In the genomic region with DNA sequence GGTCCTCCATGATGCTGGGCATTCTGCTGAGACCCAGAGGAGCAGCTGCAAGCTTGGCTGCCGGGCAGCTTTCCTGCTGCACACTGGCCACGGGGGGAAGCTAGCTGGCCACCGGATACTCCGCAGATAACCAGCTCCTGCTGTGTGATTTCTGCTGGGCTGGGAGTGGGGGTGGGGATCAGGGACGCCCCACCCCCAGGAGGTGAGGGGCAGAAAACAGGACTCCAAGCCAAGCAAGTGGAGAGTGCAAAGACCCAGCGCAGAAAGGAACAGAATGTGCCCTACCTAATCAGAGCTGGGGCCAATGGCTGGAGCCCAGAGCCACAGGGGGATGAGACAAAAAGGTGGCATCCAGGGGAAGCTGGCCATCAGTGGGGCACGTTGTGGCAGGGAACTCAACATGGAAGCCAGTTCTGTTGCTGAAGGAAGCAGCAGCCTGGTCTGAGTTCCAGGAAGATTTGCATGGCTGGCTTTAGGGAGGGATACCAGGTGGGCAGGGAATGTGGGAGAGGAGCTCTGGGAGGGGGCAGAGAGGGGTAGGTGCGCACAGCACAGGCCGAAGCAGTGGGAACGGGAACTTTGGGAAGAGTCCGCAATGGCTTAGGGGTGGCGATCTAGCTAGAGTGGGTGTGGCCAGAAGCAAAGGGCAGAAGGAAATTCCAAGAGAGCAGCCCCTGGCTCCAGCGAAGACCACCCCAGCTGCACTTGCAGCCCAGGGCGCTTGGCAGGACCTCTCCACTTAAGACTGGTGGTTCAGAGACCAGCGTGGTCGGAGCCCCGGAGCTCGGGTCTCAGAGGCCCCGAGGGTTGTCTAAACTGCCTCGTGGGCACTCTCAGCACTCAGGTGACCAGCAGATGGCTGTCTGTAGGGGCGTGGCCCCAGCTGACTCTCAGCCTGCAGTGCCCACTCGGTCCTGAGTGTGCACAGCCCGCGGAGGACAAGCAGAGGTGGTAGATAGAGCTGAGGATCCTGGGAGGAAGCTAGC, we compare ENCODE assay signal across 8 mouse cellular contexts.
A peak's percentile ranks its signal among the peaks of the same experiment; 100 is the strongest.
DNase-seq lines count a peak whose midpoint lies in the region; ATAC-seq and TF ChIP-seq lines count a peak whose summit lies in the region.

No protein-coding gene starts in this region.

- H3K36me3 ChIP-seq in CH12.LX (replicated peaks in 1 of 2; ENCODE audit: control insufficient read depth in 1 of 2, insufficient read depth in 1 of 2, low read length in 1 of 2) = no peaks in the 10 kb centered on the region
- no peaks in the 10 kb centered on the region for H3K36me3 ChIP-seq in forebrain, embryonic 11.5 days (ENCODE audit: control insufficient read depth, insufficient read depth, low read length)
- no peaks in the 10 kb centered on the region for H3K36me3 ChIP-seq in limb, embryonic 12.5 days
- H3K36me3 ChIP-seq in midbrain, embryonic 14.5 days (ENCODE audit: control insufficient read depth, insufficient read depth, low read length) = no peaks in the 10 kb centered on the region

- in situ Hi-C loops in CH12.LX (cut with MboI; ENCODE audit: low pct_ligation_motif_present, low pct_unique_long_range_greater_than_20kb, low sequenced_read_pairs) = loop anchor here (10.0 kb wide), 1 partner anchor 252 kb away; no protein-coding TSS in a partner anchor

- no peak overlapping the region for H3K4me2 ChIP-seq in CH12.LX (ENCODE audit: insufficient read depth, low read depth, poor library complexity, severe bottlenecking)
- peak overlapping the region; percentile 36 for H3K4me2 ChIP-seq in forebrain, embryonic 11.5 days (ENCODE audit: low read depth, low read length, severe bottlenecking)
- peak overlapping the region; percentile 68 for H3K4me2 ChIP-seq in limb, embryonic 12.5 days
- H3K4me2 ChIP-seq in midbrain, embryonic 14.5 days (ENCODE audit: low read length) = peak overlapping the region; percentile 59

- TF ChIP-seq POLR2A in CH12.LX (IDR thresholded peaks at IDR 0.05; ENCODE audit: low read depth, low read length) = no peak

- H3K79me2 ChIP-seq in CH12.LX (replicated peaks; ENCODE audit: control insufficient read depth, extremely low read depth, insufficient read depth, poor library complexity, severe bottlenecking) = no peaks in the 10 kb centered on the region

- no peak for TF ChIP-seq RAD21 in CH12.LX (IDR thresholded peaks at IDR 0.05; ENCODE audit: low read depth, low read length)

- no peak overlapping the region for H3K9ac ChIP-seq in CH12.LX (ENCODE audit: insufficient read depth, low read depth)
- peak overlapping the region; percentile 62 for H3K9ac ChIP-seq in forebrain, embryonic 11.5 days (ENCODE audit: low read length)
- H3K9ac ChIP-seq in limb, embryonic 12.5 days (replicated peaks) = peak overlapping the region; percentile 44
- peak overlapping the region; percentile 44; the same call in 1 of the 2 replicates for H3K9ac ChIP-seq in midbrain, embryonic 14.5 days (replicated peaks; ENCODE audit: low read length)

- TF ChIP-seq EP300 in CH12.LX (IDR thresholded peaks at IDR 0.05; ENCODE audit: low read length) = no peak

- H3K9me3 ChIP-seq in CH12.LX (replicated peaks; ENCODE audit: low read length) = no peaks in the 10 kb centered on the region
- no peaks in the 10 kb centered on the region for H3K9me3 ChIP-seq in forebrain, embryonic 11.5 days (ENCODE audit: control insufficient read depth, low read length)
- no peaks in the 10 kb centered on the region for H3K9me3 ChIP-seq in limb, embryonic 12.5 days
- H3K9me3 ChIP-seq in midbrain, embryonic 14.5 days (ENCODE audit: control insufficient read depth, low read length) = no peaks in the 10 kb centered on the region

- no peak overlapping the region for H3K4me3 ChIP-seq in CH12.LX (replicated peaks in 1 of 3; ENCODE audit: low read depth in 2 of 3, low read length in 2 of 3, poor library complexity in 1 of 3)
- peak overlapping the region; percentile 9 for H3K4me3 ChIP-seq in forebrain, embryonic 11.5 days (ENCODE audit: low read depth, low read length)
- H3K4me3 ChIP-seq in limb, embryonic 12.5 days (replicated peaks) = no peak overlapping the region
- H3K4me3 ChIP-seq in midbrain, embryonic 14.5 days (replicated peaks; ENCODE audit: low read depth, low read length) = no peak overlapping the region

- 1% methylated on average over 24 of the region's 24 CpGs for whole genome bisulfite sequencing in forebrain, embryonic 11.5 days
- WGBS in limb, embryonic 12.5 days = 2% methylated on average over 24 of the region's 24 CpGs
- WGBS in midbrain, embryonic 14.5 days = 3% methylated on average over 24 of the region's 24 CpGs

- H3K4me1 ChIP-seq in CH12.LX (ENCODE audit: control insufficient read depth in 1 of 2, insufficient read depth in 2 of 2) = peaks cover 17 to 34% of the 10 kb centered on the region in 2 experiments
- peaks cover 67% of the 10 kb centered on the region for H3K4me1 ChIP-seq in forebrain, embryonic 11.5 days (replicated peaks; ENCODE audit: control insufficient read depth, insufficient read depth, low read length)
- H3K4me1 ChIP-seq in limb, embryonic 12.5 days (replicated peaks) = peaks cover 80% of the 10 kb centered on the region
- H3K4me1 ChIP-seq in midbrain, embryonic 14.5 days (ENCODE audit: control insufficient read depth, insufficient read depth, low read length) = peaks cover 71% of the 10 kb centered on the region

- ATAC-seq in forebrain, embryonic 11.5 days (replicated peaks; ENCODE audit: low FRiP score) = no peak
- no peak for ATAC-seq in limb, embryonic 12.5 days (ENCODE audit: insufficient number of reproducible peaks, insufficient read depth, low FRiP score, low TSS enrichment, low read depth)
- no peak for ATAC-seq in midbrain, embryonic 14.5 days (ENCODE audit: low FRiP score, low TSS enrichment)

- peaks cover 25% of the 10 kb centered on the region for H3K27me3 ChIP-seq in CH12.LX (replicated peaks)
- H3K27me3 ChIP-seq in forebrain, embryonic 11.5 days (ENCODE audit: control insufficient read depth, insufficient read depth, low read length) = no peaks in the 10 kb centered on the region
- no peaks in the 10 kb centered on the region for H3K27me3 ChIP-seq in limb, embryonic 12.5 days
- no peaks in the 10 kb centered on the region for H3K27me3 ChIP-seq in midbrain, embryonic 14.5 days (ENCODE audit: control insufficient read depth, insufficient read depth, low read length)

- no peak for DNase-seq in CH12.LX (ENCODE audit: extremely low read depth)
- DNase-seq in adrenal gland, postnatal 36 days = peak; percentile 64 to 78
- peak; percentile 76 for DNase-seq in forebrain, embryonic 11.5 days (ENCODE audit: low spot score)
- DNase-seq in heart, postnatal 4 days = peak; percentile 64
- DNase-seq in midbrain, embryonic 14.5 days = peak; percentile 59
- no peak for DNase-seq in T-cell, adult 2 months (ENCODE audit: low spot score)
- no peak for DNase-seq in right cerebral cortex, adult 18-20 months

- dilution Hi-C loops in CH12.LX (cut with MboI; ENCODE audit: extremely low pct_ligation_motif_present, extremely low pct_unique_long_range_greater_than_20kb, low sequenced_read_pairs) = no loop called here

- H3K27ac ChIP-seq in CH12.LX (ENCODE audit: insufficient read depth, low read depth) = no peak overlapping the region
- H3K27ac ChIP-seq in forebrain, embryonic 11.5 days (ENCODE audit: low read depth, low read length) = peak overlapping the region; percentile 100
- H3K27ac ChIP-seq in limb, embryonic 12.5 days = peak overlapping the region; percentile 99
- peak overlapping the region; percentile 98 for H3K27ac ChIP-seq in midbrain, embryonic 14.5 days (replicated peaks; ENCODE audit: low read depth, low read length)

- no peak for TF ChIP-seq CTCF in CH12.LX (conservative IDR thresholded peaks at IDR 0.05 in 1 of 2, IDR thresholded peaks at IDR 0.05 in 1 of 2; ENCODE audit: low read depth in 2 of 2, low read length in 2 of 2)

TF ChIP-seq in CH12.LX, 34 proteins besides CTCF, POLR2A, EP300 and RAD21:
- TF ChIP-seq MAX (IDR thresholded peaks at IDR 0.05; ENCODE audit: low read length) (no peak), BHLHE40 (IDR thresholded peaks at IDR 0.05; ENCODE audit: low read depth, low read length) (peak; percentile 65), IRF4 (IDR thresholded peaks at IDR 0.05; ENCODE audit: low read depth, low read length) (no peak), PAX5 (IDR thresholded peaks at IDR 0.05; ENCODE audit: low read length) (no peak), TCF12 (IDR thresholded peaks at IDR 0.05; ENCODE audit: low read depth, low read length) (no peak)

Comparison
In these comparisons a context has a peak if more than half of its experiments do, and no peak if none do; other contexts are left out.
1. DNase-seq: peak in adrenal gland, postnatal 36 days (2 of 2), forebrain, embryonic 11.5 days (single experiment), heart, postnatal 4 days (single experiment) and midbrain, embryonic 14.5 days (single experiment); none in CH12.LX (single experiment), T-cell, adult 2 months (single experiment) and right cerebral cortex, adult 18-20 months (single experiment).